Mouse (Mus musculus): ENCODE results near the gene Wdr90.

- TF ChIP-seq ZNF384 (IDR thresholded peaks at IDR 0.05; ENCODE audit: low read depth, low read length) (no peak), CHD2 (IDR thresholded peaks at IDR 0.05; ENCODE audit: low read depth, low read length) (no peak), HCFC1 (IDR thresholded peaks at IDR 0.05; ENCODE audit: borderline replicate concordance, insufficient read depth, low read length) (no peak)
Measured at GRCm38 (mm10) chr17:25867509-25867835, 6.2 kb upstream of the Wdr90 start.
